Mouse (Mus musculus): Measurements from ENCODE around the gene Ramp3.

- TF ChIP-seq CTCF (IDR thresholded peaks at IDR 0.05; ENCODE audit: control insufficient read depth, insufficient read depth, insufficient read length): no peak
- TF ChIP-seq MAX (IDR thresholded peaks at IDR 0.05): no peak
- TF ChIP-seq USF1 (IDR thresholded peaks at IDR 0.05; ENCODE audit: low read depth): no peak
Measured at GRCm38 (mm10) chr11:6704851-6705250, 46.5 kb downstream of the Ramp3 start.

Data from C2C12 (cell line).